Mouse (Mus musculus) kidney, postnatal 14 days (tissue): Measurements from ENCODE around the gene Rsph14.

Experiments
- DNase-seq: peaks from one replicate; pipeline ENCODE4 v3.0.0; 2022; ENCODE audit warnings: mixed read lengths

The Rsph14 gene

DNA sequence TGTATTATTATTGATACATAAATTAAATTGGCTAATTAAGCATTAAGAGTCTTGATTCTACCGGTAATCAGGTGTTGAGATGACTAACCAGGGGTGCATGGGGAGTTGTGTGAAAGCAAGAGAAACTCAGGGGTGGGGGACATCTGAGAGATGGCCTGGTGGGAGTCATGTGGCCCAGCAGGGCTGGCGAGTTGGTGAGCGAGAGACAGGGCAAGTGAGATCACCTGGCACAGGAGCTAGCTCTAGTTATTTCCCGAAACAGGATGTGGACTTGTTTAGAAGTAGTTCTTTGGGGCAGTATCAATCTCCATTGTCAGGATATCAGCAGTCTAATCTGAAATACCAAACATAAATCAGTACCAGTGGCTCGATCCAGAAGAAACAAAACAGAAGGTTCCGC lies 100.8 kb downstream of the Rsph14 start:
- no peak for DNase-seq

- no peak for DNase-seq
These were observed 101.8 kb downstream of the Rsph14 start for GRCm38 (mm10) chr10:74930541-74930940.

DNA sequence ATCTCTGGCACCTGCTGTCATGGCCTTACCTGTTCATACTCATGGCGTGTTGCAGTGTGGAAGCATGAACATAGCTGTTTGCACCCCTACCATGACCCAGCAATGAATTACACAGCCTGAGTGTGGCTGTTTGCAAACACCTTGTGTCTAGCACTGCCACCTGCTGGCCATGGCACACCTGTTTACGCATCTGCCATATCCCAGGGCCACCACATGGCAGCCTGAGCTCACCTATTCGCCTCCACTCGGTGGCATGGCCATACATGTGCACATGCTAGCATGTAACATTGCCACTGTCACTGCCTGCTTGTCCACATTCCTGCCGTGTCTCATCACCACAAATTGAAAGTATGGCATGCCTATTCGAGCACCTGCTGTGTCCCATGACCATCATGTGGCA lies 102.8 kb downstream of the Rsph14 start:
- DNase-seq, result no peak

DNA sequence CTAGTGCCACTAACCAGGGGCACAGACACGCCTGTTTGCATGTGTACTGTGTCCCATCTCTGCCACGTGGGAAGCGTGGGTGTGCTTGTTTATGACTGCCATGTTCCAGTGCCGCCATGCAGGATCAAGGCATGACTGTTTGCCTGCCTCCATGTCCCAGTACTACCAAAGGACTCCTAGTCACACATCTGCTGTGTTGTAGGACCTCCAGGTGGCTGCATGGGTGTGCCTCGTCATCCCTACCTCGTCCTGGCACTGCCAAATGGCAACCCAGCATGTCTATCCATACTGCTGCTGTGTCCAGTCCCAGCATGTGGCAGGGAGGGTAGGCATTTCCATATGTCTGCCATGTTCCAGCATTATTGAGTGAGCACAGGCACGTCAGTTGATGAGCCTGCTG lies 104.1 kb downstream of the Rsph14 start:
- no peak for DNase-seq

DNA sequence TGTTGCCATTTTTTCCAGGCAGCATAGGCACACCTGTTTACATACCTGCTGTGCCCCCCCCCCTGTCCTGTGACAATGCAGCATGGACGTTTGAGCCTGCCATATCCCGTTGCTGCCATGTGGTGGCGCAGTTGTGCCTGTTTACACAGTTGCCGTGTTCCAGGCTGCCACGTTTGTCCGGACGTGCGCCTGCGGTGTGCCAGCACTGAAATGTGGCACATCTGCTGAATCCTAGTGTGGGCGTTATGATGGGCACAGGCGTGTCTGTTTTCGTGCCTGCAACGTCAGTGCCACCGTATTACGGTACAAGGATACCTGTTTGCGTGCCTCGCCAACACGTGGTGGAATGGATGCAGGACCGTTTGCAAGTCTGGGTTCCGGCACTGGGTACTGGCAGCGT lies 107.1 kb downstream of the Rsph14 start:
- DNase-seq, result peak; percentile 51

DNA sequence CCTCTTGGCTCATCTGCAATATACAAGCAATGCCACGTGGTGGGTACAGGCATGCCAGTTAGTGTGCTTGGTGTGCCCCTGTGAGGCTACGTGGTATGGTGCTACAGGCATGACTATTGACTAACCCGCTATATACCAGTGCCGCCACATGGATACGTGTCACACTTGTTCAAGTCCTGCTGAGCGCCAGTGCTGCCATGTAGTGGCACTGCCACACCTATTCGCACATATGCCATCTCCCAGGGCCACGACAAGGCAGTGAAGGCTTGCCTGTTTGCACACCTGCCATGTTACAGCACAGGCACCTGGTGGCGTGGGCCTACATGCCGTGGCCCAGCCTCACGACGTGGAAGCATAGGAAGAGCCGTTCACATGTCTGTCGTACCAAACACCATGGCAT lies 108.1 kb downstream of the Rsph14 start:
- no peak for DNase-seq

GRCm38 (mm10) chr10:74922763-74923162 lies 109.6 kb downstream of the Rsph14 start:
- DNase-seq, result peak; percentile 42

DNA sequence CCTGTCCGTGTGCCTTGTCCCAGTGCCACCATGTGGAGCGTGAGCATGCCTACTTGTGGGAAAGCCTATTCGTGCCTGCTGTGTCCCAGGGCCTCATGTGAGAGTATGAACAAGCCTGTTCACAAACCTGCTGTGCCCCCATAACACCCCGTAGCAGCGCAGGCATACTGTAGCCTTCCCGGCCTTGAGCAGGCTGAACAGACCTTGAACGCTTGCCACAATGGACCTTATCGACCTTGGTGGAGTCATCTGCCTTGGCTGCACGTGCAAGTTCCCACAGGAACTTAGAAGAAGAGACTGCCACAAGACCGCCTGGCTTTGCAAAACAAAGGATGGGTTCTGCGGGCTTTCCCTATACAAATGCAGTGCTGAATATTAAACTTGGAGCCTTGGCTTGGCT lies 110.8 kb downstream of the Rsph14 start:
- no peak for DNase-seq

- DNase-seq, result peak; percentile 66
These were observed 111.4 kb downstream of the Rsph14 start for GRCm38 (mm10) chr10:74920853-74921567.

DNA sequence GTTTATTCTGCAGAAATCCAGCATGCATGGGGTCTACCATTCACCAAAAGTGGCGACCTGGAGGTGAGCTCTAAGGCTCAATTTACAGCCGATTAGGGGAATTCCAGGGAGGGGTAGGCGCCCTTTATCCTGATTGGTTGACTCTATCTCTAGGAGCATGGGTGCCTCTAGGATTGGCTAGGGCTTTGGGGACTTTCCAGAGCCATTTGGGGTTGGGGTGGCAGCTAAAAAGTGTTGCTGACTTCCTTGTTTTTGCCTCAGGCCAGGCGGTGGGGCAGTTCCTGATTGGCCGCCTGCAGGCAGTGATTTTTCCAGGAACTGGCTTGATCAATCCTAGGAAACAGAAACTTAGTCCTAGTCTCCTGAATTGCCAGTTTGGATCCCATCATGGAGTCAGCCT lies 113.1 kb downstream of the Rsph14 start:
- DNase-seq, result no peak

DNA sequence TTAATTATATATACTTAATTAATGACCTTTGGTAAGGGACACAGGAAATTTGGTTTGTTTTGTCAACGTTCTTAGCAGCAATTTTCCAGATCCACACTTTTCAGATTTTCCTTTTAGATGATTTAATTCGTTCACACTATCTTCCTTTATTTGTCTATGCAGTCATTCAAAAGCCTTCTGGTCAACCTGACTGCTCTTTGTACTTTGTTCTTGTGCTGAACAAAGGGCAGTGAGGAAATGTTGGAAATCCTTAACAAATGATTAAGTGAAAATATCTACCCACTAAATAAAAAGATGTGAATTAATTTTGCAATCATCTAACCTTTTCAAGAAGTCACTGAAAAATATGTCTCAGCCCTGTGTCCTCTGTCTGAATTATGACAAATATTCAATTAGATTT lies 124.0 kb downstream of the Rsph14 start:
- DNase-seq, result no peak
